Mouse (Mus musculus): ENCODE results near the gene Cd274. TPM values are rescaled to one million over a fixed set of nuclear protein-coding genes. Genes with fewer than 3 reads are reported as not detected.

Cd274 gene
- total and polyA plus RNA-seq, 3 experiments, result 6.7 to 15.9 (median 7.4) TPM

DNA sequence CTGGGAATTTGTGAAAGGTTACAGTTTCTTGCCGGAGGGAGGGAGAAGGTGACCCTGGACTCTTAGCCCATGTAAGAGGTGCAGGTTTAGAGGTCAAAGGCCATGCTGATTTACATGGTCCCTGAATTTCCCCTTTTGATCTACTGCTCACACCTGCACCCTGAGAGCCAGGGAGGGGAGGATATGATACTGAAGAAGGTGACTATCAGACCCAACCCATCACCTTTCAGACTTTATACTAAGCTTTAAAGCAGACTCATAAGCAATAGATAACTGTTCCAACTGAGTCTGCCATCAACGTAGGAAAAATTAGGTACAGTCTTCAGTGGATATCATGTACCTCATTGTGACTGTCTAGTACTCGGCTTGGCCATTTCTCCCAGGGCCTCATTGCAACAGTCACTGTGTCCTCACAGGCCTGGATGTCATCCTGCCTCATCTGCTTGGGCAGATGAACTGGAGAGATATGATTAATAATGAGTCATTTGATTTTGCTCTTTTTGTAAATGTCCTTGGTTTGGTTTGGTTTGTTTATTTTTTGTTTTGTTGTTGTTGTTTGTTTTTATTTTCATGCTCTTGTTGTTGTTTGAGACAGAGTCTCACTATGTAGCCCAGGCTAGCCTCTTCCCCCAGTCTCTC is 1.5 kb downstream of the Cd274 start:
- H3K9ac ChIP-seq (ENCODE audit: insufficient read depth, low read depth), result peak overlapping the region; percentile 54
- H3K4me2 ChIP-seq (ENCODE audit: insufficient read depth, low read depth, poor library complexity, severe bottlenecking), result peak overlapping the region; percentile 39
- peaks cover 49% of the 10 kb centered on the region for H3K79me2 ChIP-seq (replicated peaks; ENCODE audit: control insufficient read depth, extremely low read depth, insufficient read depth, poor library complexity, severe bottlenecking)
- in situ Hi-C loops (cut with MboI; ENCODE audit: low pct_ligation_motif_present, low pct_unique_long_range_greater_than_20kb, low sequenced_read_pairs) (loop anchor here (5.0 to 25.0 kb wide), 3 partner anchors 54 to 581 kb away; partner anchors contain the start of genes 9930021J03Rik and Ranbp6), dilution Hi-C loops (cut with MboI; ENCODE audit: extremely low pct_ligation_motif_present, extremely low pct_unique_long_range_greater_than_20kb, low sequenced_read_pairs) (no loop called here)
- H3K27ac ChIP-seq (ENCODE audit: insufficient read depth, low read depth), result peak overlapping the region; percentile 78
- peak overlapping the region; percentile 51 to 63 (median 59) for H3K4me3 ChIP-seq (replicated peaks in 1 of 3; ENCODE audit: low read depth in 2 of 3, low read length in 2 of 3, poor library complexity in 1 of 3)
- peaks cover 11 to 32% of the 10 kb centered on the region in 2 experiments for H3K4me1 ChIP-seq (ENCODE audit: control insufficient read depth in 1 of 2, insufficient read depth in 2 of 2)
- peaks cover 5 to 6% of the 10 kb centered on the region in 2 experiments for H3K36me3 ChIP-seq (replicated peaks in 1 of 2; ENCODE audit: control insufficient read depth in 1 of 2, insufficient read depth in 1 of 2, low read length in 1 of 2)
- no peak for DNase-seq (ENCODE audit: extremely low read depth)
- no peaks in the 10 kb centered on the region for H3K27me3 ChIP-seq (replicated peaks)
- H3K9me3 ChIP-seq (replicated peaks; ENCODE audit: low read length), result no peaks in the 10 kb centered on the region
- TF ChIP-seq MXI1 (IDR thresholded peaks at IDR 0.05; ENCODE audit: low read depth, low read length) (peak; percentile 65), MEF2A (IDR thresholded peaks at IDR 0.05; ENCODE audit: borderline replicate concordance, low read depth, low read length) (0 out of 2 replicates have a peak, but pooled peaks have one; percentile 16), RCOR1 (conservative IDR thresholded peaks at IDR 0.05; ENCODE audit: low read depth, low read length) (no peak), MAZ (IDR thresholded peaks at IDR 0.05; ENCODE audit: low read depth, low read length) (no peak), ZC3H11A (IDR thresholded peaks at IDR 0.05; ENCODE audit: low read depth, low read length) (no peak), TCF12 (IDR thresholded peaks at IDR 0.05; ENCODE audit: low read depth, low read length) (peak; percentile 70; the same call in 1 of the 2 replicates), ETS1 (conservative IDR thresholded peaks at IDR 0.05; ENCODE audit: low read depth, low read length) (peak; percentile 40), MAX (IDR thresholded peaks at IDR 0.05; ENCODE audit: low read length) (no peak), CHD2 (IDR thresholded peaks at IDR 0.05; ENCODE audit: low read length) (peak; percentile 44; the same call in 1 of the 2 replicates), BHLHE40 (IDR thresholded peaks at IDR 0.05; ENCODE audit: low read depth, low read length) (0 out of 2 replicates have a peak, but pooled peaks have one; percentile 25), EP300 (IDR thresholded peaks at IDR 0.05; ENCODE audit: low read length) (peak; percentile 25; the same call in 1 of the 2 replicates), KAT2A (IDR thresholded peaks at IDR 0.05; ENCODE audit: insufficient replicate concordance, low read length) (no peak), SIN3A (IDR thresholded peaks at IDR 0.05; ENCODE audit: low read length) (peak; percentile 53), IRF4 (IDR thresholded peaks at IDR 0.05; ENCODE audit: low read depth, low read length) (peak; percentile 36; the same call in 1 of the 2 replicates), TBP (conservative IDR thresholded peaks at IDR 0.05; ENCODE audit: low read depth, low read length) (0 out of 2 replicates have a peak, but pooled peaks have one; percentile 24)

DNA sequence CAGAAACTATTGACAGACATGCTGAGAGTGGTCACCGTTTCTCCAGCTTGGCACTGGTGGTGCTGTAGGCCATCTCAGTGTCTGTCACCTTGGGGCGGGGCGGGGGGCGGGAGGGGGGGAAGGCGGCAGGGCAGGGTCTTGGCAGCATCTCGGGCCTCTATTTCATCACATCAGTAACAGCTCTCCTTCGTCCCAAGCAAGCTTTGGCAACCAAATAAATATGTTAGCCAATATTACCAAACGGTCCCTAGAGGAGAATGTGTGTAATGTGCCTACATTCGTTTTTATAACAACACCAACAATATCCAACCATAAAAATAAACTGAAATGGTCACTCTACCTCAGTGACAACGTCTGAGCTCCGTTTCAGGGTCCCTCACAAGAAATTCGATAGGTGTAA is 2.9 kb downstream of the Cd274 start:
- peaks cover 10 to 26% of the 10 kb centered on the region in 2 experiments for H3K4me1 ChIP-seq (ENCODE audit: control insufficient read depth in 1 of 2, insufficient read depth in 2 of 2)

More for the DNA sequence above, 2.9 kb downstream of the Cd274 start:
- Histone ChIP-seq H3K27ac (ENCODE audit: insufficient read depth, low read depth) (peak overlapping the region; percentile 69; the same call in 1 of the 2 replicates), H3K9ac (ENCODE audit: insufficient read depth, low read depth) (peak overlapping the region; percentile 88), H3K4me3 (replicated peaks in 1 of 3; ENCODE audit: low read depth in 2 of 3, low read length in 2 of 3, poor library complexity in 1 of 3) (peak overlapping the region in 2 of 3 experiments; percentile 51 to 59), H3K79me2 (replicated peaks; ENCODE audit: control insufficient read depth, extremely low read depth, insufficient read depth, poor library complexity, severe bottlenecking) (peaks cover 50% of the 10 kb centered on the region), H3K9me3 (replicated peaks; ENCODE audit: low read length) (no peaks in the 10 kb centered on the region), H3K36me3 (replicated peaks in 1 of 2; ENCODE audit: control insufficient read depth in 1 of 2, insufficient read depth in 1 of 2, low read length in 1 of 2) (peaks cover 6 to 12% of the 10 kb centered on the region in 2 experiments), H3K27me3 (replicated peaks) (no peaks in the 10 kb centered on the region), H3K4me2 (ENCODE audit: insufficient read depth, low read depth, poor library complexity, severe bottlenecking) (peak overlapping the region; percentile 93)
- dilution Hi-C loops (cut with MboI; ENCODE audit: extremely low pct_ligation_motif_present, extremely low pct_unique_long_range_greater_than_20kb, low sequenced_read_pairs), result no loop called here
- DNase-seq (ENCODE audit: extremely low read depth), result no peak
- in situ Hi-C loops (cut with MboI; ENCODE audit: low pct_ligation_motif_present, low pct_unique_long_range_greater_than_20kb, low sequenced_read_pairs), result loop anchor here (5.0 to 25.0 kb wide), 3 partner anchors 122 to 583 kb away; partner anchors contain the start of genes 9930021J03Rik and Ranbp6
- TF ChIP-seq MAZ (IDR thresholded peaks at IDR 0.05; ENCODE audit: low read depth, low read length) (0 out of 2 replicates have a peak, but pooled peaks have one; percentile 27), JUN (IDR thresholded peaks at IDR 0.05; ENCODE audit: insufficient read depth, low read depth, low read length) (no peak), SIN3A (IDR thresholded peaks at IDR 0.05; ENCODE audit: low read length) (no peak; the same call in 1 of the 2 replicates)
